Mouse (Mus musculus) 3134 (cell line): Measurements from ENCODE around the gene Tmem132d.

Source experiments
- DNase-seq: peaks from one replicate; pipeline ENCODE4 v3.0.0-alpha.2; 2011; ENCODE audit warnings: low spot score; ENCODE audit not compliant: insufficient read length; ENCODE audit errors: extremely low read depth

Gene Tmem132d

DNA sequence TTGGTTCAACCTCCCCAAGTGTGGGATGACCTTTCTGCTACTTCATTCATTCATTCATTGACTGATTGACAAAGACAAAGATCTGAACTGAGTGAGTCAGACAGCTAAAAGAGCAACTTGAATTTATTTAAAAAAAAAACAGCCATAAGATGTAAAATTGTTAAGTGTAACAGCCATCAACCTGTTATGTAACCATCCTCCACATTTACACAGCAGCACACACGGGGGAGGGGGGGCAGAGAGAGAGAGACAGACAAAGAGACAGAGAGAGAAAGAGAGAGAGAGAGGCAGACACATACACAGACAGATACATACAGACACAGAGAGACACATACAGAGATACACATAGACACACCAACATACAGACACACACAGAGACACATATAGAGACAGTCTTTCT lies 197.3 kb downstream of the Tmem132d start:
- no peak for DNase-seq

DNA sequence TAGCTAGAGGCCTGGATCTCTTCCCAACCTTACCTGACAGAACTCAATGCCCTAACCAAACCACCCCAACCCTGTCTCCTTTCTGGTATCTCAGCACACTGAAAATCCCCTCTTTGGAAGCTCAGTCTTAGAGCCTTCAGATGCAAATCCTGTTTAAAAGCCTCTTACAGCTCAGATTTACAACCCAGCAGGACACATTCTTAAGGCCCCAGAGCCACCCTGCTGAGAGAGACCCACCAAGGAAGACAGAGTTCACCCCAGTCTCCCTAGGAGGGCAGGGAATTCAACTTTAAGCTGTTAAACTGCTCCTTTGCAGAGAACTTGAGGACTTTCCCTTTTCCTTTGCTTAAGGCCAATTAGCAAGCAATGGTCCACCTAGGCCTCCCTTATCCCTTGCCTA lies 199.8 kb downstream of the Tmem132d start:
- no peak for DNase-seq

DNA sequence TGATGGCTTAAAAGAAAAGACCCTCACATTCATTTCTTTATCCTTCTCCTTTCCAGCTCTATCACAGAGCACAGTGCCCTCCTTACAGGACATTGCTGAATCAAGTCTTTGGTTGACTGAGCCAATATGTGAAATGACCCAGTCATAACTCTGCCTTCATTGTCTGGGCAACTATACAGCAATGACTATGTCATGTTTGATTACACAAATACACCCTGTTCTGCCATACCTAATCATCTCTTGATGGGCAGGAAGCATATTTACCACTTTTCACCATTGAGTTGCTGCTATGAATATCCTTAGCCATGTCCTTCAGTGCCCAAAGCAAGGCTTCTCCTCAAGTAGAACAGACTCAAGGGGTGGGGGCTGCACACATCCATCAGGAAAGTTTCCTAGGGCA lies 214.6 kb downstream of the Tmem132d start:
- DNase-seq, result no peak

DNA sequence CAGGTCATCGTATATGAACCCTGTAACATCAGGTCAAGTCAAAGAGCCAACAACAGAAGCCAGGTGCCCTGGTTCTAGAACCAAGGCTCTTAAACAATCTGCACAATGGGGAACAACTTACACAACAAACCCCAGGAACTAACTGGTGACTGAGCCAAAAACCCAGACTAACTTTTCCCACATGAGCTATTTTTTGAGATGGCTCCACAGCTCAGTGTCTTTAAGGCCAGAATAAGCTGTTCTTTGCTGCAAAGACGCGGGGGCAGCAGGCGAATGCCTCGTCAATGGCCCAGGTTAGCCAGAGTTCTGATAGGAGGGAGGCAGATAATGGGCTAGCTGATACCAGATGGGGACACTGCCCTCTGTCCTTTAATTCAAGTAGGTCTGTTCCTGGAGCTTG lies 221.8 kb downstream of the Tmem132d start:
- no peak for DNase-seq

DNA sequence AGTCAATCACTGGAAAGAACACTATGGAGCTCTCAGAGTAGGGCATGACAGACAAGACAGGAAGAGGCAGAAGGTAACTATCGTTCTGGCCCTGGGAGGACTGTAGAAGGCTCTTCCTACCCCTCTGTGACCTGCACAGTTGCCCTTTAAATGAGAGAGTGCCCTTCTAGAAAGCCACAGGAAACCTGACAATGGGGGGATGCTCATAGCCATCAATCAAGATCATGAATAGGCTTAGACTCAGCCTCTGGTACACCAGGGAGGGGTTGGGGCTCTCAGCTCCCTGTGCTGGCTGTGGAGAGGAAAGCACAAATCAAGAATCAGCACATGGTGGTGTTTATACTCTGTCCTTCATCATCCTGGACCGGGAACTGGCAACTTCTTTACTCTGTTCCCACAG lies 227.2 kb downstream of the Tmem132d start:
- DNase-seq, result no peak

DNA sequence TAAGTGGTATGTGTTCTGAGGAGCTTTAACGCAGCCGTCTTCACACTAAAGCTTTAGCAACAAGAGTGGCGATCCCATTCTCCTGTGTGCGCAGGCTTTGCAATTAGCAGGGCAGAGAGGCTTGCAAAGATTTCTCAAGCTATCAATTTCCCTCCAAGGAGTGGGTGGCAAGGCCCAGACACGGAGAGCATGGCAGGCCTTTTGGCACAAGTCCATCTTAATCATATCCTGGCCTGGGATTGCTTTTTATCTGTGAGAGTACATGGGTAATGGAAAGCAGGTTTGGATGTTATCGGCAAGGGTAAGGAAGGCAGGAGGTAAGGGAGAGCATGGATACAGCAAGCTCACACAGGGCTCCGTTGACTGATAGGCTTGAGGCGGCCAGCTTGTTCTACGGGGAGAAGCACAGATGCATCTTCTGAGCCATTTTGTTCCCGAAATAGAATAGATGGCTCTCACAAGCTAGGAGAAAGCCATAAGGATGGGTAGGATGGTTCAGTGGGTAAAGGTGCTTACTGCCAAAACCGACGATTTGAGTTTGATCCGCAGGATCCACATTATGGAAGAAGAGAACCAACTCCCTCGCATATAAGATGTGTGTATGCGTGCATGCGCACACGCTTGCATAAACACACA lies 228.1 kb downstream of the Tmem132d start:
- DNase-seq, result no peak

DNA sequence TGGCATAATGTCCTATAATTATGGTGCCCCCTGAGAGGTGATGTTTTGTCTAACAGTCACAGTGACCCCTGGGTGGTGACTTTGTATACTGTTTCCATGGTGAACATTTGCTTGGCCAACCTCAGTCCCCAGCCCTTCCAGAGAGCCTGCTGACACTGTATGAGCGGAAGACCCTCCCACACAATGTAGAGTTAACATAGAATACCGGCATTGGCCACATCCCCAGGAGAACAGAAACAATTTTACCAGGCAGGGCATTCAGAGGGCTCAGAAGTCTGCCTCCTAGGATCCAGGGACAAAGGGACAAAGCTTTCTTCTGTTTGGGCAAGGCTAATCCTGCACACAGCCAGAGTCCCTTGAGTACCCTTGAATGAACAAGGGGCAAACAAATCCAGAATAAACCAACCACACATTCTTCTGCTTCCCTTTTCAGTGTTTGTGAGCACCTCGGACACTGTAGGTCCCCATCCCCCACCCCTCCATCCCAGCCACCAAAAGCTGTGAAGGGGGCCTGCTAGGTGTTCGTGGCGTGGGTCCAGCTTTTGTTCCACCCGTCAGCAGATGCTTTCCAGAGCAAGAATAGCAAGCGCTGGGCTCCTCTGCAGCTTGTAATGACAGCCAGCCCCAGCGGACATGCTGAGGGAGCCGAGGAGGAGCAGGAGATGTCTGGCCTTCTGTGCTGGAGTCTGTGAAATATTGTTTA lies 228.8 kb downstream of the Tmem132d start:
- DNase-seq, result no peak

DNA sequence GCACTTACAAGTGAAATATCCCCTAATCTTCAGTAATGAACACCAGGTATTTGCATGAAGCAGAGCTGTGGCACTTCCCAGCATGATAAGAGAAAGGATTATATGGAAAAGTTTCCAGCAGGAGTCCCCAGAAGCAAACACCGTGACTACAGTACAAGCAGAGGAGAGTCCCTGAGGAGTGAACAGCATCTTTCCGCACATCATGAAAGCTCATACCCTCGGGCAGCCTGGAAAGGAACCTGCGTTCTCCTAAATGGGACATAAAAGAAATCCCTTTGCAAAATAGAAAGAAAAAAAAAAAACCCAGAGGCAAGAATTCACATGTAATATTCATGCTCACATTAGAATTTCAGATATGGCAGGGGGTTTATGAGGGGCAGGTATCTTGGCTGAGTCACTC lies 238.8 kb downstream of the Tmem132d start:
- no peak for DNase-seq

DNA sequence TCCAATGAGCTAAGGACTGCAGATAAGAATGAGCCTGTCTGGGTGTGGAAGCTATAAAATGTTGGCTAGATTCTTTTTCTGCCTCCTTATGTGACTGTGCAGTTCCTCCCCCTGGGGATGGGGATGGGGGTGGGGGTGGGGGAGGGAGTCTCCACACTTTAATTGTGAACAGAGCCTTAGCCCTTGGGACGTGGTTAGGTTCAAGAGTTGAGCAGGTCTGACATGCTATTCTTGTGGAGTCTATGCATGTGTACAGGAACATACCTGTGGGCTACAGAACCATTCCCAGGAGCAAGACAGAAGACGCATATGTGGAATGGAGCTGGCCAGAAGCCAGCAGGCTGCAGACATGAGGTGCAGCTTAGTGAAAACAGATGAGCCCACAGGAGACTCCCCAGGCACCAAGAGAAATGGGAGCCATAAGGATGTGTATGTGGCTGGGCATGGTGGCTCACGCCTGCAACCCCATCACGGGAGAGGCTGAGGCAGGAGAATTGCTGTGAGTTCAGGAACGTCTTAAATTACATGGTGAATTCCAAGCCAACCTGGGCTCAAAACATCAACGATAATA lies 240.3 kb downstream of the Tmem132d start:
- no peak for DNase-seq

DNA sequence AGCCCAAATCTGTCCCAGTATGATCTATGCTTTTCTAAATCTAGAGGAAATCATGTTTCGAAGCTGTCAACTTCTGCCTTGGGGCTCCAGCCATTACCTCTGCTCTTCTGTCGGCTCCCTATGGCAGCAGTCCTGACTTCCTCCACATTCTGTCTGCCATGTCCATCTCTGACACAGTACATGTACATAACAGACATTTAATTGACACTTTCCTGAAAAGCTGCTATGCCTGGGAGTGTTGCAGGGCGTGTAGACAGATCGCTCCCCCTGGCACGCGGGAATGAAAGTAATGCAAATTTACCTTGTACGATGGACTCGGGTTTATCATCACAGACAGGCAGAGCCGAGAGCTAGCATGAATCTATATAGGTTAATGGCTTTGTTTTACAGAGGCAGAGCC lies 241.2 kb downstream of the Tmem132d start:
- no peak for DNase-seq

DNA sequence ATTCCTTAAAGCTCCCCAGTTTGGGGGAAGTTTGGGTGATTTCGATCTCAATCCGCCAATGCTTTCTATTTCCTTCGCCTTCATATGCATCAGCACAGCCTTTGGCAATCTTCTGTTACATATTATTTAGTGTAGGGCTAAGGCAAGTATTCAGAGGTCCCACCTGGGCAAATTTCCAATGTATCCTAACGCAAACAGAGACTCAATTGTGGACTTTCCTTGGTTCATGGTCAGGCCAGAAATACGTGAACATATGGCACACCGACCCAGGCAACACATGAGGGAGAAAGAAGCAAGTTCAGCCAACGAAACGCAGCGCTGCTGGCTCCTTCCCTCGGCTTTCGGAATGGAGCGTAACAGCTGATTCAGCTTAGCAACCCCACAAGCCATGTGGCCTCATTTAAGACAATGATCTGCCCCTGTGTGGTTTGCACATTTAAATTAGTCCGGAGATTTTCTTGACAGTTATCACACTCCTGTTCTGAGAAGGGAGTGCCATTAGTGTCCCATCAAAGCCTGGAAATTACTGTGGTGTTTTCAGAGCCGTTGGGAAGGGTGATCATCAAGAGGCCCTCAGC lies 242.5 kb downstream of the Tmem132d start:
- DNase-seq, result no peak

DNA sequence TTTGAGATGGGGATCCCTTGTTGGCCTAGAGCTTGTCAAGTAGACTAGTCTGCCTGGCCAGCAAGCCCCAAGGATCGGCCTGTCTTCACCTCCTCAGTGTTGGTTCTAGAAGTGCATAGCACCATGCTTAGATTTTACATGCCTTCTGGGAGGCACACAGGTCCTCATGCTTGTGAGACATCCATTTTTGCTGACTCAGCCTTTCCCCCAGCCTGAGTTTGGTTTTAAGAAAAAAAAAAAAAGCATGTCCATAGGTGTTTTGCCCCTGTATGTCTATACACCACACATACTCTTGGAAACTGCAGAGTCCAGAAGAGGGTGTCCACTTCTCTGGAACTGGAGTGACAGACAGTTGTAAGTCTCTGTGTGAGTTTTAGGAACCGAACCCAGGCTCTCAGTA lies 256.6 kb downstream of the Tmem132d start:
- DNase-seq, result no peak

DNA sequence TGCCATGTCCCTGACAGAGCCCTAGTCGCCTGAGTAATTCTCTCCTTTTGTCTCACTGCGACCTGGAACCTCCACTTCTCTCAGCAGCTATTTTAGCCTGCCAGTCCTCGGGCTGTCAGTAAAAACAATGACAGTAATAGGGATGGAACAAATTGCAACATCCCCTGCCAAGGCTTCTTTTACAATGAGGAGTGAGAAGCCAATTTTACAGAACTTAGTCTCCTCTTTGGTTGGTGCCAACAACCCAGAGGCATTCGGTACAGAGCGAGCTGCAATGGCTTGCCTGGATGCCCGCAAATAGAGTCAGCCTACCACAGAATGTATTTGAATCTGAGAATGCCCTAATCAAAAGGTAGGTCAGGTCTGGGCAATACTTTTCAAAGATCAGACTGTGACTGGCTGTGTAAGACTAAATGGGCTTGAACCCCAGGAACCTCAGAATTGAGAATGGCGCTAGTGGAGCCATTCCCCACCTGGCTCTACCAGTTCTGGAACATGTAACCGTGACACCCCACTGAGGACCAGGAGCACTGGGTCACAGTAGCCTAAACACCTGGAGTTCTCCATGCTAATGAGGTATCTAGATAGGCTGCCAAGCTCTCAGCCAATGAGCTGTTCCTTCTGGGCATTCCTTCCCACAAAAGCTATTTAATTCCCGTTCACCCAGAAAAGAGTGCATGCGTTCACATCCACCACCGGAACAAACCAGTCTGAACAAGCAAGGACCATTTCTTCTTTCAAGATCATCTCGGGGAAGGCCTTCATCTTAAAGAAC lies 273.8 kb downstream of the Tmem132d start:
- DNase-seq, result no peak

DNA sequence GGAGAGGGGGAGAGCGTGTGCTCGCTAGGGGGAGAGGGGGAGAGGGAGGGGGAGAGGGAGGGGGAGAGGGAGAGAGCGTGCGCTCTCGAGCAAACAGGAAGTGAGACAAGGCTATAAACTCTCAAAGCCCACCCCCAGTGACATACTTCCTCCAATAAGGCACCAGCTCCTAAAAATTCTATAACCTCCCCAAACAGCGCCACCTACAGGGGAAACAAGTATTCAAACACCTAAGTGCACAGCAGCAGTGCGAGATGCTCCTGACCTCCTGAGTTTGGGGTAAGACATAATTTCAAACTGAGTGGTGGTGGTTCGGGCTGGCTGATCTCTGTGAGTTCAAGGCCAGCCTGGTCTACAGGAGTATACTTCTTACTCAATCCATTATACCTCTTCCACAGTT lies 281.4 kb downstream of the Tmem132d start:
- DNase-seq, result no peak

DNA sequence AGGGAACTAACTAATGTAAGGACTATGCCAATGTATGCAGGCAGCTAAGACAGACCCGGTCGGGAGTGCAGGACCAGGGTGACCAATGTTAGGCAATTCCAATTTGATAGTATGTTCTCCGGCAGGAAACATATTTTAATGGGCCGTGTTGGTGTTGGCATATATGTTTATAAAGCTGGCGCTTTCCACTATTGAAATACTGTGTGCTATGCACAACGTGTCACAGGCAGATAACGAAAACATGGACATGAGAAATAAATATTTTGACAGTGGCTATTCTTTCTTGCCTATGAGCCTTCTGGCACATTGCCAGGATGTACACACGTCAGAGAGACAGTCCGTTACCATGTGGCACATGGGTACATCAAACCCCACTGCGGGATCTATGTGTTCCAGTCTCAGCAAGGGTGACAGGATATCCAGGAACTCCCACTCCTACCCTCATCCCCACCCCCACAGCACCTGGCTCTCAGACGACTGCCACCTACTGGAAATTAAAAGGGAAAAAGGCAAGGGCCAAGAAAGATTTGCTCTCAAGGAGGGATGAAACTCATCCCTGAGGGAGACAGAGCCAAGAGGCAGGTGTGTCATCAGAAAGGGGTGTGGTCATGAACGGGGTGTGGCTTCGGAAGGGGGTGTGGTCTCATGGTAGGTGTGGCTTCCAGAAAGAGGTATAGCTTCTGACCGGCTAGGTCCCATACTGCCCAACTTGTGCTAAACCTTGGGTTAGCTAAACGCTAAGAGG lies 285.8 kb downstream of the Tmem132d start:
- DNase-seq, result no peak

DNA sequence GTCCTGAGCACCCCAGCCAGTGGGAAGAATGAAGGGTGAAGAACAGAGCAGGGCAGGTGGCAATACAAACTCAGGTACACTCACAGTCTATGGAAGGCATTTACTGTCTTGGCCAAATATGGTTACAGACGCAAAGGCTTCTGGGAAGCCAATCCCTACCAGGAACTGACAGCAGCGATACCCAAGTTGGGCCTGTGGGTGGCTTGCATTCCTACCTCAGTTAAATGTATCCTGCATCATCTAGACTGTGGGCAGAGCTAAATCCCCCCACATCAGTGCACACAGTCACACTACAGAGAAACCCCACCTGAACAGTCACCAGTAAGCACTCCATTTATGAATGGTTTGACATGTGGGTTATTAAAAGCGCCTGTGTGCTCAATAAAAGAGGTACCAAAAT lies 288.1 kb downstream of the Tmem132d start:
- DNase-seq, result no peak

DNA sequence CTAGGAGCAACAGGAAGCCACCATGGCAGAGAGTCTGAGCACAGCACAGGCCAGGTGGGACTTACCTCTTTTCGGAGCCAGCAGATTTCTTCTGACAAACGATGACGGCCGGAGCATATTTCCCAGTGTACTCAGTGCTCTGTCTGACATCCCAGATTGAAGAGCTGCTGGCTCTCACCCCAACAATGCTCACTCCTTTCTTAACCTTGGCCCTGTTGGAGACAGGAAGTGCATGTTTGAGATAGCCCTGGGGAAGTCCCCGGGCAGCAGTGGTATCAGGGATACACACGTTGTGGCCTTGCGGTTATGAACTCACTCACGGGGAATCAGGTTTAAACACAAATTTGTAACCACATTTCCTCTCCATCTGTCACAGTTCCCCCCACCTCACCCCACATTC lies 296.1 kb downstream of the Tmem132d start:
- no peak for DNase-seq

DNA sequence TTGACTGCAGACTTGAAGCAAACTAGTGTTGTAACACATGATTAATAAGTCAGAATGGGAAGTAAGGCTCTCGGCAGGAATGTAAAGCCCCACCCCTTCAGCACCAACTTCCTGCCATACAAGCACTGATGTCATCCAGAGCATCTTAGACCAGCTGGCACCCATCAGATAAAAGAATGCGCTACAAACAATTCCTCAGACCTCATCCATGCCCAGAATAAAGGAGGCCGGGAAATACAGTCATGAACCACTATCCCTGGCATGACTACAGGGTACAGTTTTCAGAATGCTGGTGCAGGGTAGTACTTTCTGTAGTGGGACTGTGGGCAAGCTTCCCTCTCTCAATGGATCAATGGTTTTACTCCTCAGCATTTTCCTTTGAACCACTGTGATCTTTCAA lies 310.2 kb downstream of the Tmem132d start:
- no peak for DNase-seq

DNA sequence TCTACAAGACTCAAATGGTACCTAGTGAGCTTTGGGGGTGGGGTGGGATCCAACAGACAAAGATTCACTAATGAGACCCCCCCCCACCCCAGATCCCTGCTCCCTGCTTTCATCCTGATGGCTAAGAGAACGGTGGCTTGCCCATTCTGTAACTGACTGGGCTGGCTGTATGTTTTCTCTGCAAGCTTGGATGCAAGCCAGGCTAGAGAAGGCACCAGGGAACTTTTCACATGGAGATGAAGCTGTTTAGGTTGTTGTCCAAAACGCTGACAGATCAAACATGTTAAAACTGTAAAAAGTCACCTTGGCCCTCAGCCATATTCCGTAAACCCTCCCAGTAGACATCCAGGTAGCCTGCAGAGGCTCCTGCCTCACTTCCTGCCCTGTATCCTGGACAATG lies 313.7 kb downstream of the Tmem132d start:
- DNase-seq, result no peak

DNA sequence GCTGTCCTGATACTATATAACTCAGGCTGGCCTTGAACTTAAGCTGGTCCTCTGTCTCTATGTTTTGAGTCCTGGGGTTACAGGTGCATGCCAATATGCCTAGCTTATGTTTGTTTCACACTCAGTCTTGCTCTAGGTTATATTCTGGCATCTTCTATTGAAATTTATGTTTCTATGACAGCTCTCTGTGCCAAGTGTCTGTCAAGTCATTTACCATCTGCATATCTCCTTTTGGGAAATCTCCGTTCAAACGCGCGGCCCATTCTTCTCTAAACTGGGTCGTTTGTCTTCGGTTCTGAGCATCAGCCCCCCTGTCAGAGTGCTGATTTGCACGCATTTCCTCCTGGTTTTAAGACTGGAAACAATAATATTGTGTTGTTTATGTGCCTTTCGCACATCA lies 319.8 kb downstream of the Tmem132d start:
- DNase-seq, result no peak

DNA sequence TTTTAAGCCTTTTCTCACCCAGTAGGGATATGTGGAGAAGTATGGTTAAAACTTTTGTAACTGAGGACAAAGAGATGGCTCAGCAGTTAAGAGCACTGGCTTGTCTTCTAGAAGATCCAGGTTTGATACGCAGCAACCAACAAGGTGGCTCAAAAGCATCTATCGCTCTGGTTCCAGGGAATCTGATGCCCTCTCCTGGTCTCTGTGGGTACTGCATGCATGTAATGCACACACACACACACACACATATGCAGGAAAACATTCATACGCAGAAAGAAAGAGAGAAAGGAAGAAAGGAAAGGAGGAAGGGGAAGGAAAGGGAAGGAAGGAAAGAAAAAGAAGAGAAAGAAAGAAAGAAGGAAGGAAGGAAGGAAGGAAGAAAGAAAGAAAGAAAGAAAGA lies 320.4 kb downstream of the Tmem132d start:
- no peak for DNase-seq
